Mouse (Mus musculus): ENCODE measurements at regions not wholly inside any gene's neighbourhood (a gene's known extent, or its start where the extent isn't known, plus 50 kb on each side); places are given as distances from the start of the nearest gene placed in this dataset.
A peak's percentile ranks its signal among the peaks of the same experiment; 100 is the strongest.

DNA sequence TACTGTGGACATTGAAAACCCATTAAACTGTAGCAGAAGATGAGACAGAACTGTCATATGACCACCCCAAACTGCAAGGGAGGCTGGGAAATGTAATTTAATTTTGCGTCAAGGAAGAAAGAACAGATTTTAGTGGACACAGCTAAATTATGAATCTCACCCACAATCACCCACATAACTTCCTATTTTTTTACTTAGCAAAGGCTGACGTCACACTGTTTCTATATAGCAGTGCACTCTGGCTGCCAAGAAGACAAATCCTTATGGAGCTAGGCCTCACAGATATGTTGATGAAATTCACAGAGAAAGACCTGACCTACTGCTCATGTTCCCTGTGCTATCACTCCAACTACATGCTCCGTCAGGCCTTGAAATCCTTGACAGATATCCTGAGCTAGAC, 118.5 kb upstream of the Lmo4 start:
- no peak for DNase-seq

DNA sequence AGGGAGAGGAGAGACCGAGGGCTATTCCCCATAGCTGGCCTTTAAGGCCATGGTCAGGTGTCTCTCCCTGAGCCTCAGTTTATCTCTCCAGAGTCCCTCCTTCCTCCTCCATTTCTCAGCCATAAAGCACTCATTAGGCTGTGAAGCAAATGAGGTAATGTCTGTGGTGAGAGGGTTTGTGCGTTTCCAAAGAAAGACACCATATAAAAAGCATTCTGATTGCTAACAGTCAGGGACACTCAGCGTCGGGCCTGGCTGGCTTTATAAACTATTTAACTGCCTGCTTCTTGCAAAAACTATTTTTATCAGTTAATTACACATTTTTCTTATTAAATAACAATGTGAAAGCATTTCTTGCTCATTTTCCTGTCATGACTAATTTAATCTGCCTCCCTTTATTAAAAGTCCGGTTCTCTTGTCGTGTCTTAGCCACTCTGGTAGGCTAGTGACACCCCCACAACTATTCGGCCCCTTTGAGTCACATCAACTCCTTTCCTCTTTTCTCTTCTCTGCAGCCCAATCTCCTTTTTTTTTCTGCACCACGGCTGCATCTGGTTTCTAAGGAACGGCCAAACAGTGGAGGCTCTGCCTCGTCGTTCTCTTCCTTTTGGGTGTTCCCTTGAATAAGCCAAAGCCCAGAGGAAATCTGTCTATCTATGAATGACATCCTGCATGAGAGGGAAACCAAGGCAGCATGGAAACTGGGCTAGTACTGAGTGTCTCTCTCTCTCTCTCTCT, 114.6 kb upstream of the Lmo4 start:
- DNase-seq, result no peak

GRCm38 (mm10) chr3:144318761-144319467, 113.9 kb upstream of the Lmo4 start:
- DNase-seq, result no peak

- DNase-seq, result no peak
Observed at GRCm38 (mm10) chr3:144310748-144311147, 105.7 kb upstream of the Lmo4 start.

DNA sequence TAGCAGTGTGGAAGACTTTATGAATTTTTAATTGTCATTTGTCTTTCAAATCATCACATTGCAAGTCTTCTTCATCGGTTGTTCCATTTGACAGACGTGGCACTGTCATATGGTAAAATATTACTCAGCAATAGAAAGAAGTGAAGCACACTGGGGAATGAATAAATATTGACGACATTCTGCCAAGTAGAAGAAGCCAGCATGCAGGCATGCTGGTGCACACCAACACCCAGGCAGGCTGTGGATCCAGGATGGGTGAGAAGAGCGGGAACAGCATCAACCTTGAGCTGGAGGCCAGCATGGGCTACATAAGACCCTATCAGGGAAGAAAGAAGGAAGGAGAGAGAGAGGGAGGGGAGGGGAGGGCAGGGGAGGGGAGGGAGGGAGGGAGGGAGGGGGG, 103.6 kb upstream of the Lmo4 start:
- no peak for DNase-seq

- no peak for DNase-seq
Observed at GRCm38 (mm10) chr3:144307557-144307956, 102.5 kb upstream of the Lmo4 start.

GRCm38 (mm10) chr3:144305456-144305855, 100.4 kb upstream of the Lmo4 start:
- DNase-seq, result no peak

GRCm38 (mm10) chr3:144304924-144305323, 99.9 kb upstream of the Lmo4 start:
- no peak for DNase-seq

DNA sequence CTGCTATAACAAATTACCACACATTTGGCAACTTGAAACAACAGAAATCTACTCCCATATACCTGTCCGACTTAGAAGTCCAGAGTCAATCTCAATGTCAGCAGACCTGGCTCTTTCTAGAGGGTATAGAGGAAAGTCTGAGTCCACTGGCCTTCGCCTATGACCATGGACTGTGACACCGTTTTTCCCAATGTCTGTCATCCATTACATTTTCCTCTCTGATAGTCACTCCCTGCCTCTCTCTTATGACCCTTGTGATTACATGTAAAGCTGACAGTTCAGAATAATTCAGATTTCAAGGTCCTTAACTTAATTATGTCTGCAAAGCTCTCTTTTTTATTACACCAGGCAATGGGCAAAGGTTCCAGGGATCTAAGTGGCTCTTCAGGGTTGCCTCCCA, 97.6 kb upstream of the Lmo4 start:
- no peak for DNase-seq

DNA sequence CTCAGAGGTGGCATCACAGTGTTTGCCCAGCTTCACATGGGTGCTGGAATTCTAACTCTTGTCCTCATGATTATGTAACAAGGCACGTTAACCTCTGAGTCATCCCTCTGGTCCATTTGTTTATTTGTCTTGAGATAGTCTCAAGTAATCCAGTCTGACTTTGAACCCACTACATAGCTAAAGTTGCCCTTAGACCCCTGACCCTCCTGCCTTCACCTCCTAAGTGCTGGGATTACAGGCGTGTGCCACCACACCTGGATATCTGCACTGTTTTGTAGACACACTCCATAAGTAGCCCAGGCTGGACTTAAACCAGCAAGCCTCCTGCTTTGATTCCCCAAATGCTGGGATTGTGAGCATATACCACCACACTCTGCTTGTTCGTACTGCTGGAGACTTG, 96.0 kb upstream of the Lmo4 start:
- no peak for DNase-seq

- DNase-seq, result no peak
Observed at GRCm38 (mm10) chr3:144299239-144299638, 94.2 kb upstream of the Lmo4 start.

- peak; percentile 16 for DNase-seq
Observed at GRCm38 (mm10) chr3:144289489-144289888, 84.5 kb upstream of the Lmo4 start.

DNA sequence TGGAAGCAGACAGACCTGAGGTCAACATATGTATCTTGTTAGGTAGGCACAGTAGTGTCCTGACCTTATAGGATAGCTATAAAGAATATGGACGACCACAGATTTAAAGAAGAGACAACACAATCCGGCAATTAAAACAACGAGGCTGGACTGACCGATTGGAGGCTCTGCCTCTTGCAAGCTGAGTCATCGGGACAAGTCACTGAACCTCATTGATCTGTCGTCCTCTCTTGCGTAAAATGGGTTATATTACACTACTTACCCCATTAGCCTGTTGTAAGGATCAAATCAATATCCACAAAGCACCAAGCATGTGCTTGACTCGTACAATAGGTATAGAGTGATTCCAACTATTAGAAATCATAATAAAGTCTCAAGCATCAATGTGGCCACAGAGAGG, 81.1 kb upstream of the Lmo4 start:
- no peak for DNase-seq

- DNase-seq, result no peak
Observed at GRCm38 (mm10) chr3:144284326-144284725, 79.3 kb upstream of the Lmo4 start.

GRCm38 (mm10) chr3:144273115-144273514, 68.1 kb upstream of the Lmo4 start:
- no peak for DNase-seq

GRCm38 (mm10) chr3:144270206-144270605, 65.2 kb upstream of the Lmo4 start:
- DNase-seq, result no peak

DNA sequence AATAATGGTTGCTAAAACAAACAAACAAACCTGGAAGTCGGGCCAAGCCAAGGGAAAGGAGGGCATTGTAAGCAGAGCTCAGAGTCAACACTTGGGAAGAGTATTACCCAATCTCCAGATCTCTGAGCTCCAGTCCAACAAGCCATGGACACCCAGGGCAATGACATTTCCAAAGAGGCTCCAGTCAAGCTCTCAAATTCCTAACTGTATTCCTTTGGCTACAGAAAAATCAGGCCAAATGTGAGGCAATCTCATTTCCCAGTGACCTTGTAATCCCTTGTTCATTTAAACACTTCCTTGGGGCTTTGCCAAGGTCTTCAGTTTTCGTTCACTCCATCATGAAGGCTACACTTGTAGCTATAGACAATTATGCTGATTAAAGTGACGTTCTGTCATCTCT, 59.5 kb upstream of the Lmo4 start:
- DNase-seq, result no peak

DNA sequence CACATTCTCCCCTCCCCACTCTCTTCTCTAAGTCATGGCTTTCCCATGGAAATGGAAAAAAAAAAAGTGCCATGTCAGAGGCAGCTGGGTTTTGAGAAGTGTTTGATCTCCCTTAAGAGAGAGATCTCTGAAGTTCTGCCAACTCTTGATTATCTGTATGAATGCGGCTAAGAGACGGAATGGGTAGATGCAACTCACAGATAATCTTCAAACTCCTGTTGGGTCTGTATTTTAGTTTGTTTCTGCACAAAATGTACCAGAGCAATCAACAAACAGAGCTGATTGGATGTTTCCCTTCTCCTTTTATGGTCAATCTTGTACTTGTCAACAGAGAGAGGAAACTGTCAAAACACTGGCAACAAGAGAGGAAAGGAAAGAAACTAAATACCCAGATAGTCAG, 55.9 kb upstream of the Lmo4 start:
- no peak for DNase-seq

GRCm38 (mm10) chr3:144257714-144258517, 52.9 kb upstream of the Lmo4 start:
- DNase-seq, result no peak

DNA sequence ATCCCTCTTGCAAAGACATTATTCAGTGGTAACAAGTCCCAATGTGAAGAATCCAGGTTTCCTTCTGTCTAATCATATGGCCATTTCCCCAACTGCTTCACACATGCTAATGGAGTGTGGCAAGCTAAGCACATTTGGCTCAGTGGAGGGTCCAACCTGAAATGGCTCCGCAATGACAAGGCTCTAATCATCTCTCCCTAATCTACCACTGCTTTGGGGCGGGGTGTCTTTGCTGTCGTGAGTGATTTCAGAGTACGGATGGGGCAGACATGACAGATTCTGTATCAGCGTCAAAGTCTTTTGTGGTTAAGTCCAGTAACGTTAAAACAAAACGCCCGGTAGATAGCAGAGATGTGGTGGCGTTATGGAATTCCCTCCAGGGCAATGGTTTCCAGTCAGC, 52.2 kb upstream of the Lmo4 start:
- DNase-seq, result no peak

GRCm38 (mm10) chr3:144255596-144256550, 50.9 kb upstream of the Lmo4 start:
- no peak for DNase-seq

All from cerebellum, adult 11-12 months (tissue).